Mouse (Mus musculus): Measurements from ENCODE around the gene Azin2. TPM values are rescaled to one million over a fixed set of nuclear protein-coding genes. Genes with fewer than 3 reads are reported as not detected.

Gene Azin2
- total and polyA plus RNA-seq, 3 experiments, result 0.91 to 2.4 (median 1.7) TPM

GRCm38 (mm10) chr4:128906757-128907156, 55.5 kb downstream of the Azin2 start:
- Histone ChIP-seq H3K9me3 (replicated peaks; ENCODE audit: low read length) (no peaks in the 10 kb centered on the region), H3K4me3 (replicated peaks in 1 of 3; ENCODE audit: low read depth in 2 of 3, low read length in 2 of 3, poor library complexity in 1 of 3) (no peak overlapping the region), H3K4me2 (ENCODE audit: insufficient read depth, low read depth, poor library complexity, severe bottlenecking) (no peak overlapping the region), H3K27me3 (replicated peaks) (no peaks in the 10 kb centered on the region), H3K9ac (ENCODE audit: insufficient read depth, low read depth) (no peak overlapping the region), H3K79me2 (replicated peaks; ENCODE audit: control insufficient read depth, extremely low read depth, insufficient read depth, poor library complexity, severe bottlenecking) (no peaks in the 10 kb centered on the region), H3K4me1 (ENCODE audit: control insufficient read depth in 1 of 2, insufficient read depth in 2 of 2) (peaks cover 8 to 16% of the 10 kb centered on the region in 2 experiments; a peak in 3 of 4 replicates), H3K27ac (ENCODE audit: insufficient read depth, low read depth) (no peak overlapping the region), H3K36me3 (replicated peaks in 1 of 2; ENCODE audit: control insufficient read depth in 1 of 2, insufficient read depth in 1 of 2, low read length in 1 of 2) (peaks cover 0 to 17% of the 10 kb centered on the region in 2 experiments)
- TF ChIP-seq MXI1 (IDR thresholded peaks at IDR 0.05; ENCODE audit: low read depth, low read length) (no peak), NELFE (IDR thresholded peaks at IDR 0.05; ENCODE audit: low read depth, low read length) (no peak), JUN (IDR thresholded peaks at IDR 0.05; ENCODE audit: insufficient read depth, low read depth, low read length) (no peak), ZKSCAN1 (IDR thresholded peaks at IDR 0.05; ENCODE audit: borderline replicate concordance, low read depth, low read length) (no peak), HCFC1 (IDR thresholded peaks at IDR 0.05; ENCODE audit: low read depth, low read length) (no peak), POLR2A (IDR thresholded peaks at IDR 0.05; ENCODE audit: low read depth, low read length) (no peak), MAZ (IDR thresholded peaks at IDR 0.05; ENCODE audit: low read depth, low read length) (no peak), E2F4 (IDR thresholded peaks at IDR 0.05; ENCODE audit: insufficient replicate concordance, low read depth, low read length) (no peak), USF1 (IDR thresholded peaks at IDR 0.05; ENCODE audit: low read depth, low read length) (no peak), PAX5 (IDR thresholded peaks at IDR 0.05; ENCODE audit: low read length) (no peak), ELF1 (IDR thresholded peaks at IDR 0.05; ENCODE audit: low read depth, low read length) (no peak), SMC3 (IDR thresholded peaks at IDR 0.05; ENCODE audit: low read depth, low read length) (no peak), CHD1 (IDR thresholded peaks at IDR 0.05; ENCODE audit: low read depth, low read length) (no peak), MAFK (IDR thresholded peaks at IDR 0.05; ENCODE audit: insufficient replicate concordance, low read length) (no peak), IRF4 (IDR thresholded peaks at IDR 0.05; ENCODE audit: low read depth, low read length) (no peak), BHLHE40 (IDR thresholded peaks at IDR 0.05; ENCODE audit: low read depth, low read length) (no peak), ZMIZ1 (IDR thresholded peaks at IDR 0.05; ENCODE audit: low read depth, low read length) (no peak), CTCF (conservative IDR thresholded peaks at IDR 0.05 in 1 of 2, IDR thresholded peaks at IDR 0.05 in 1 of 2; ENCODE audit: low read depth in 2 of 2, low read length in 2 of 2) (no peak), TCF12 (IDR thresholded peaks at IDR 0.05; ENCODE audit: low read depth, low read length) (no peak)
- in situ Hi-C loops (cut with MboI; ENCODE audit: low pct_ligation_motif_present, low pct_unique_long_range_greater_than_20kb, low sequenced_read_pairs), result no loop called here
- DNase-seq (ENCODE audit: extremely low read depth), result no peak
- dilution Hi-C loops (cut with MboI; ENCODE audit: extremely low pct_ligation_motif_present, extremely low pct_unique_long_range_greater_than_20kb, low sequenced_read_pairs), result no loop called here

- Histone ChIP-seq H3K4me1 (ENCODE audit: control insufficient read depth in 1 of 2, insufficient read depth in 2 of 2) (peaks cover 8 to 16% of the 10 kb centered on the region in 2 experiments; a peak in 3 of 4 replicates), H3K79me2 (replicated peaks; ENCODE audit: control insufficient read depth, extremely low read depth, insufficient read depth, poor library complexity, severe bottlenecking) (no peaks in the 10 kb centered on the region), H3K9ac (ENCODE audit: insufficient read depth, low read depth) (no peak overlapping the region), H3K36me3 (replicated peaks in 1 of 2; ENCODE audit: control insufficient read depth in 1 of 2, insufficient read depth in 1 of 2, low read length in 1 of 2) (peaks cover 0 to 21% of the 10 kb centered on the region in 2 experiments), H3K4me3 (replicated peaks in 1 of 3; ENCODE audit: low read depth in 2 of 3, low read length in 2 of 3, poor library complexity in 1 of 3) (no peak overlapping the region), H3K4me2 (ENCODE audit: insufficient read depth, low read depth, poor library complexity, severe bottlenecking) (no peak overlapping the region), H3K27me3 (replicated peaks) (no peaks in the 10 kb centered on the region), H3K27ac (ENCODE audit: insufficient read depth, low read depth) (no peak overlapping the region), H3K9me3 (replicated peaks; ENCODE audit: low read length) (no peaks in the 10 kb centered on the region)
- TF ChIP-seq ELF1 (IDR thresholded peaks at IDR 0.05; ENCODE audit: low read depth, low read length), result no peak
- in situ Hi-C loops (cut with MboI; ENCODE audit: low pct_ligation_motif_present, low pct_unique_long_range_greater_than_20kb, low sequenced_read_pairs), result no loop called here
- dilution Hi-C loops (cut with MboI; ENCODE audit: extremely low pct_ligation_motif_present, extremely low pct_unique_long_range_greater_than_20kb, low sequenced_read_pairs), result no loop called here
- DNase-seq (ENCODE audit: extremely low read depth), result no peak
These were observed 57.0 kb downstream of the Azin2 start for GRCm38 (mm10) chr4:128905251-128905650.
